Mouse (Mus musculus) heart, adult 2 months (tissue): ENCODE results near the gene Naa80.

Experiments used
- CTCF ChIP-seq: fragments of 200-600 bp; IDR thresholded peaks from 2 replicates; pipeline ENCODE4 v1.8.1; 2022; ENCODE audit warnings: antibody characterized with exemption, mild to moderate bottlenecking, moderate library complexity
- EP300 ChIP-seq: fragments of 200-500 bp; IDR thresholded peaks from 2 replicates; pipeline ENCODE4 v1.6.1; 2011; ENCODE audit warnings: low read depth, low read length, control low read depth; ENCODE audit not compliant: insufficient read depth
- POLR2A ChIP-seq: fragments of 200-500 bp; IDR thresholded peaks from 2 replicates; pipeline ENCODE4 v1.6.1; 2011; ENCODE audit warnings: mild to moderate bottlenecking, low read depth, low read length, control low read depth; ENCODE audit not compliant: insufficient read depth

GRCm38 (mm10) chr9:107545199-107545598 lies 33.5 kb upstream of the Naa80 start:
- TF ChIP-seq CTCF (no peak), POLR2A (no peak), EP300 (no peak)
